Mouse (Mus musculus) cerebellum, postnatal 36 days (tissue): ENCODE measurements around the gene Ptgr1.

Experiments
- DNase-seq, 2 experiments: peaks; one replicate each; pipeline ENCODE4 v3.0.0; 2021 to 2022; ENCODE audit warnings: mixed read lengths in 2 of 2

Ptgr1 gene

DNA sequence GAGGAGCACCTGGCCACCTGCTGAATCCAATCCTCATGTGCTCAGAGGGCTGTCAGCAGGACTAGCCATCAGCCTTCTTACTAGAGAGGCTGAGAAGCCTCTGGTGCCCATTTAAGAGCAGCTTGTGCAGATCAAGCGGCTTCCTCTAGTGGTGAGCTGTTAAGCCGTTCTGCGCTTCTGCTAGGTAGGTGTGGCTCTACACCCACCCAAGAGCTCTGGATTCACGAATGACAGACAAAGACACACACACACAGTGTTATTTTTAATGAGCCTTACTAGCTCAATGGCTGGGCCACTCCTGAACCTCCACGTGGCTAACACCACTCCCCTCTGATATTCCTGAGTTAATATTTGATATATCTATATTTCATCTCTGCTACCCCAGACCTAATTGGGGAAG lies 61.3 kb downstream of the Ptgr1 start:
- no peak for DNase-seq

DNA sequence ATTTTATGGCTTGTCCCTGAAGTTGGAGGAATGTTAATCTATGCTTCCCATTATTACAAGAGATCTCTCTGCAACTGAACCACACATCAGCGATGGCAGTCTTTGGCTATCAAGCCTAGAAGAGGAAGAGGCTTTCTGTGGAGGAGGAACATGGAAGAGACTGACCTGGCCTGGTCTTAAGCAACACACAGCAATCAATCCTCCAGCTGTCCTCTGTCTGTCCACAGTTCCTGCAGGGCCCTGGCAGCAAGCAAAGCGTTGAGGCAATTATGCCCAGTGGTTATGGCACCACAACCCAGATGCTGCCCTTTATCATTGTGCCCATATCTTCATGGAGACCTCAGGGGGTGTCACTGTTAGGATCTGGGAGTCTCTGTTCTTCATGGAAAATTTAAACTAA lies 63.0 kb downstream of the Ptgr1 start:
- no peak for DNase-seq
